Mouse (Mus musculus) midbrain, postnatal 0 days (tissue): ENCODE data around the gene Cradd. TPM values are rescaled to one million over a fixed set of nuclear protein-coding genes. Genes with fewer than 3 reads are reported as not detected.
A peak's percentile ranks its signal among the peaks of the same experiment; 100 is the strongest.

Experiments used
- ATAC-seq: fragments of 200-750 bp; cut with Nextera tagmentation; 2 replicates; pipeline ENCODE4 v1.8.0; 2017; ENCODE audit warnings: moderate number of reproducible peaks, mild to moderate bottlenecking, moderate TSS enrichment, moderate library complexity; ENCODE audit not compliant: low FRiP score
- DNase-seq: peaks from one replicate; pipeline ENCODE4 v3.0.0-alpha.2; 2015; ENCODE audit warnings: low spot score
- H3K27ac ChIP-seq: fragments of 300-500 bp; sonication (generic); 2 replicates; pipeline ENCODE4 v1.5.1; 2014; ENCODE audit warnings: low read depth, mild to moderate bottlenecking, low read length, mixed read lengths
- H3K27me3 ChIP-seq: fragments of 300-500 bp; sonication (generic); 2 replicates; pipeline ENCODE4 v1.6.1; 2014; ENCODE audit warnings: low read length, control low read depth, mixed read lengths; ENCODE audit not compliant: insufficient read depth
- H3K36me3 ChIP-seq: fragments of 300-500 bp; sonication (generic); 2 replicates; pipeline ENCODE4 v1.6.1; 2014; ENCODE audit warnings: low read length, control low read depth, mixed read lengths; ENCODE audit not compliant: insufficient read depth
- H3K4me1 ChIP-seq: fragments of 300-500 bp; sonication (generic); 2 replicates; pipeline ENCODE4 v1.6.1; 2014; ENCODE audit warnings: mild to moderate bottlenecking, control low read depth, antibody characterized with exemption, low read length, mixed read lengths; ENCODE audit not compliant: insufficient read depth
- H3K4me2 ChIP-seq: fragments of 300-500 bp; sonication (generic); 2 replicates; pipeline ENCODE4 v1.6.1; 2014; ENCODE audit warnings: low read depth, mild to moderate bottlenecking, low read length, mixed read lengths; ENCODE audit not compliant: poor library complexity, severe bottlenecking
- H3K4me3 ChIP-seq: fragments of 300-500 bp; sonication (generic); 2 replicates; pipeline ENCODE4 v1.5.1; 2014; ENCODE audit warnings: low read depth, mild to moderate bottlenecking, low read length, moderate library complexity
- H3K9ac ChIP-seq: fragments of 300-500 bp; sonication (generic); replicated peaks from 2 replicates; pipeline ENCODE4 v1.6.1; 2014; ENCODE audit warnings: mild to moderate bottlenecking, low read length, moderate library complexity, mixed read lengths; ENCODE audit not compliant: poor library complexity, severe bottlenecking
- H3K9me3 ChIP-seq: fragments of 300-500 bp; sonication (generic); 2 replicates; pipeline ENCODE4 v1.6.1; 2016; ENCODE audit warnings: low read length, control low read depth
- CTCF ChIP-seq: IDR thresholded peaks from 2 replicates; pipeline ENCODE4 v1.5.1; 2016; ENCODE audit warnings: antibody characterized with exemption, mild to moderate bottlenecking
- WGBS: fragments of 180-500 bp; shearing (Covaris S2); extraction: QIAGEN DNeasy Blood & Tissue Kit; methylation state at CpG from one replicate; pipeline ENCODE4 v1.1.7; 2014; 5-methylcytosine and 5-hydroxymethylcytosine counted together
- polyA plus RNA-seq: library from polyadenylated mRNA; unstranded; fragments of >200 nt; fragmentation: Nextera tagmentation; extraction: Ambion mirVana; gene quantifications from 2 replicates; pipeline ENCODE4 v1.2.1, GENCODE M21; 2015
- total RNA-seq: library from RNA; depleted of rRNA; stranded (reverse); fragments of >200 nt; gene quantifications from 2 replicates; pipeline ENCODE4 v1.2.3, GENCODE M21; 2014

Cradd gene
- total and polyA plus RNA-seq, 2 experiments from 2014 or later = 8.2 to 9.2 TPM

GRCm38 (mm10) chr10:95355678-95356268 is 31.8 kb upstream of the Cradd start:
- ATAC-seq (no peak), DNase-seq (peak; percentile 20)
- no peak overlapping the region for H3K4me2 ChIP-seq
- H3K4me1 ChIP-seq = no peaks in the 10 kb centered on the region
- no peak overlapping the region for H3K27ac ChIP-seq
- no peaks in the 10 kb centered on the region for H3K36me3 ChIP-seq
- 42% methylated on average over 6 of the region's 6 CpGs for WGBS
- no peak overlapping the region for H3K4me3 ChIP-seq
- H3K9me3 ChIP-seq = peaks cover 4% of the 10 kb centered on the region; the same call in 1 of the 2 replicates
- H3K9ac ChIP-seq = no peak overlapping the region
- no peak for TF ChIP-seq CTCF
- H3K27me3 ChIP-seq = no peaks in the 10 kb centered on the region

- Histone ChIP-seq H3K4me3 (no peak overlapping the region), H3K27me3 (no peaks in the 10 kb centered on the region), H3K9me3 (peaks cover 4% of the 10 kb centered on the region; the same call in 1 of the 2 replicates), H3K9ac (no peak overlapping the region), H3K36me3 (no peaks in the 10 kb centered on the region), H3K4me1 (no peaks in the 10 kb centered on the region), H3K4me2 (no peak overlapping the region), H3K27ac (no peak overlapping the region)
- no peak for TF ChIP-seq CTCF
- ATAC-seq (no peak), DNase-seq (no peak)
Observed at GRCm38 (mm10) chr10:95354673-95355072, 30.7 kb upstream of the Cradd start.

GRCm38 (mm10) chr10:95354047-95354446 is 30.1 kb upstream of the Cradd start:
- ATAC-seq (no peak), DNase-seq (no peak)
- Histone ChIP-seq H3K4me2 (no peak overlapping the region), H3K36me3 (no peaks in the 10 kb centered on the region), H3K9ac (no peak overlapping the region), H3K4me1 (no peaks in the 10 kb centered on the region), H3K4me3 (no peak overlapping the region), H3K27ac (no peak overlapping the region), H3K9me3 (peaks cover 4% of the 10 kb centered on the region; the same call in 1 of the 2 replicates), H3K27me3 (no peaks in the 10 kb centered on the region)
- TF ChIP-seq CTCF = no peak
- 53% methylated on average over 6 of the region's 6 CpGs for WGBS

- H3K27ac ChIP-seq = no peak overlapping the region
- no peak for DNase-seq
- no peak overlapping the region for H3K4me2 ChIP-seq
- 86% methylated on average over 3 of the region's 3 CpGs for WGBS
- no peaks in the 10 kb centered on the region for H3K36me3 ChIP-seq
- no peak for ATAC-seq
- TF ChIP-seq CTCF = no peak
- H3K4me1 ChIP-seq = no peaks in the 10 kb centered on the region
- H3K9ac ChIP-seq = no peak overlapping the region
- no peak overlapping the region for H3K4me3 ChIP-seq
- H3K9me3 ChIP-seq = peaks cover 4% of the 10 kb centered on the region; the same call in 1 of the 2 replicates
- no peaks in the 10 kb centered on the region for H3K27me3 ChIP-seq
Observed at GRCm38 (mm10) chr10:95348457-95348856, 24.5 kb upstream of the Cradd start.

- Histone ChIP-seq H3K27ac (no peak overlapping the region), H3K36me3 (no peaks in the 10 kb centered on the region), H3K9ac (no peak overlapping the region), H3K4me3 (no peak overlapping the region), H3K4me1 (no peaks in the 10 kb centered on the region), H3K9me3 (peaks cover 4% of the 10 kb centered on the region; the same call in 1 of the 2 replicates), H3K27me3 (no peaks in the 10 kb centered on the region), H3K4me2 (no peak overlapping the region)
- no peak for ATAC-seq
- no peak for TF ChIP-seq CTCF
- WGBS = 97% methylated on average over 3 of the region's 3 CpGs
- DNase-seq = no peak
Observed at GRCm38 (mm10) chr10:95347776-95348175, 23.8 kb upstream of the Cradd start.

GRCm38 (mm10) chr10:95342833-95343590 is 19.1 kb upstream of the Cradd start:
- Histone ChIP-seq H3K4me1 (no peaks in the 10 kb centered on the region), H3K27ac (no peak overlapping the region), H3K9ac (no peak overlapping the region), H3K4me2 (no peak overlapping the region), H3K4me3 (no peak overlapping the region), H3K27me3 (no peaks in the 10 kb centered on the region), H3K9me3 (no peaks in the 10 kb centered on the region), H3K36me3 (no peaks in the 10 kb centered on the region)
- DNase-seq (no peak), ATAC-seq (no peak)
- no peak for TF ChIP-seq CTCF
- 90% methylated on average over 10 of the region's 10 CpGs for WGBS
